Mouse (Mus musculus) midbrain, postnatal 0 days (tissue): ENCODE measurements around the gene Atp11c. TPM values are rescaled to one million over a fixed set of nuclear protein-coding genes. Genes with fewer than 3 reads are reported as not detected.

ENCODE experiments used
- ATAC-seq: fragments of 200-750 bp; cut with Nextera tagmentation; 2 replicates; pipeline ENCODE4 v1.8.0; 2017; ENCODE audit warnings: moderate number of reproducible peaks, mild to moderate bottlenecking, moderate TSS enrichment, moderate library complexity; ENCODE audit not compliant: low FRiP score
- DNase-seq: peaks from one replicate; pipeline ENCODE4 v3.0.0-alpha.2; 2015; ENCODE audit warnings: low spot score
- H3K27ac ChIP-seq: fragments of 300-500 bp; sonication (generic); 2 replicates; pipeline ENCODE4 v1.5.1; 2014; ENCODE audit warnings: low read depth, mild to moderate bottlenecking, low read length, mixed read lengths
- H3K27me3 ChIP-seq: fragments of 300-500 bp; sonication (generic); 2 replicates; pipeline ENCODE4 v1.6.1; 2014; ENCODE audit warnings: low read length, control low read depth, mixed read lengths; ENCODE audit not compliant: insufficient read depth
- H3K36me3 ChIP-seq: fragments of 300-500 bp; sonication (generic); 2 replicates; pipeline ENCODE4 v1.6.1; 2014; ENCODE audit warnings: low read length, control low read depth, mixed read lengths; ENCODE audit not compliant: insufficient read depth
- H3K4me1 ChIP-seq: fragments of 300-500 bp; sonication (generic); 2 replicates; pipeline ENCODE4 v1.6.1; 2014; ENCODE audit warnings: mild to moderate bottlenecking, control low read depth, antibody characterized with exemption, low read length, mixed read lengths; ENCODE audit not compliant: insufficient read depth
- H3K4me2 ChIP-seq: fragments of 300-500 bp; sonication (generic); 2 replicates; pipeline ENCODE4 v1.6.1; 2014; ENCODE audit warnings: low read depth, mild to moderate bottlenecking, low read length, mixed read lengths; ENCODE audit not compliant: poor library complexity, severe bottlenecking
- H3K4me3 ChIP-seq: fragments of 300-500 bp; sonication (generic); 2 replicates; pipeline ENCODE4 v1.5.1; 2014; ENCODE audit warnings: low read depth, mild to moderate bottlenecking, low read length, moderate library complexity
- H3K9ac ChIP-seq: fragments of 300-500 bp; sonication (generic); replicated peaks from 2 replicates; pipeline ENCODE4 v1.6.1; 2014; ENCODE audit warnings: mild to moderate bottlenecking, low read length, moderate library complexity, mixed read lengths; ENCODE audit not compliant: poor library complexity, severe bottlenecking
- H3K9me3 ChIP-seq: fragments of 300-500 bp; sonication (generic); 2 replicates; pipeline ENCODE4 v1.6.1; 2016; ENCODE audit warnings: low read length, control low read depth
- CTCF ChIP-seq: IDR thresholded peaks from 2 replicates; pipeline ENCODE4 v1.5.1; 2016; ENCODE audit warnings: antibody characterized with exemption, mild to moderate bottlenecking
- WGBS: fragments of 180-500 bp; shearing (Covaris S2); extraction: QIAGEN DNeasy Blood & Tissue Kit; methylation state at CpG from one replicate; pipeline ENCODE4 v1.1.7; 2014; 5-methylcytosine and 5-hydroxymethylcytosine counted together
- polyA plus RNA-seq: library from polyadenylated mRNA; unstranded; fragments of >200 nt; fragmentation: Nextera tagmentation; extraction: Ambion mirVana; gene quantifications from 2 replicates; pipeline ENCODE4 v1.2.1, GENCODE M21; 2015
- total RNA-seq: library from RNA; depleted of rRNA; stranded (reverse); fragments of >200 nt; gene quantifications from 2 replicates; pipeline ENCODE4 v1.2.3, GENCODE M21; 2014

Atp11c gene
- total and polyA plus RNA-seq, 2 experiments from 2014 or later, result 6.0 to 20.3 TPM

DNA sequence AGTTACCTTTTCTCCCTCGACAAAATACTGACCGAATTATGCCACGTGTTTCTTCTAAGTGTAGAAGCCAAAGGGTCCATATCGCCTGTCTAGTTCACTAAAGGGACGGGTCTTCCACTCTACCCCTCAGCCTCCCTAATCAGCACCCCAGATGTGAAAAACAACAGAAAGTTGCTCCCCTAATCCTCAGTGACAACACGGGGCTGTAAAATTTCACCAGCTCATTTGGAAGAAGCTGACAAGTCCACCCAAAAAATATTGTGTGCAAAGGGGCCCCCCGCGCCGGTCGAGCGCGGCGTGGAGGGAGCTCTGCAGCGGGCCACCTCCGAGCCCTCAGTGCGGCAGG is 45.4 kb downstream of the Atp11c start:
- H3K9me3 ChIP-seq, result no peaks in the 10 kb centered on the region
- no peaks in the 10 kb centered on the region for H3K4me1 ChIP-seq
- H3K36me3 ChIP-seq, result no peaks in the 10 kb centered on the region
- no peaks in the 10 kb centered on the region for H3K27me3 ChIP-seq
- H3K9ac ChIP-seq, result peak overlapping the region; percentile 74
- TF ChIP-seq CTCF, result no peak
- H3K4me3 ChIP-seq, result peak overlapping the region; percentile 56
- H3K4me2 ChIP-seq, result peak overlapping the region; percentile 57
- ATAC-seq, result no peak
- H3K27ac ChIP-seq, result peak overlapping the region; percentile 74; the same call in 1 of the 2 replicates
- no peak for DNase-seq
- WGBS, result 32% methylated on average over 16 of the region's 16 CpGs

- Histone ChIP-seq H3K4me3 (no peak overlapping the region), H3K36me3 (no peaks in the 10 kb centered on the region), H3K4me1 (no peaks in the 10 kb centered on the region), H3K4me2 (no peak overlapping the region), H3K9ac (no peak overlapping the region), H3K9me3 (no peaks in the 10 kb centered on the region), H3K27me3 (no peaks in the 10 kb centered on the region), H3K27ac (no peak overlapping the region)
- WGBS, result 28% methylated on average over 3 of the region's 3 CpGs
- DNase-seq, result no peak
- no peak for ATAC-seq
- no peak for TF ChIP-seq CTCF
Measured at GRCm38 (mm10) chrX:60545906-60546305, 46.6 kb downstream of the Atp11c start.

DNA sequence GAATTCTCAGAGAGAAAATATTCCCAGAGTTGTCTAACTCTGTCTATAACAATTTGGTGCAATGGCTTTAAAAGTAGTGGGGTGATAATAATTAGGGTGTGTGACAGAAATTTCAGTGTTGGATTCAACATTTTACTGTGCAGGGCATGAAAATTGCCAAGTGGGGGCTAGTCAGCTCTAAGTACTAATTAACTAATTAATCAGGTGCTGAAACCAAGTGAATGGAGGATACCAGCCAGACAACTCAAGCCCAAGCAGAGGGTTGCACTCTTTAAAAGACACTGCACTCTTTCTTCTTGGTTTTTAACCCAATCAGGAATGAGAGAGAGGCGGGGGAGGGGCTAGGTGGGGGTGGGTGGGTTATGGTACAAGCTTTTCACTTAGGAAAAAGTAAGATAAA is 47.1 kb downstream of the Atp11c start:
- TF ChIP-seq CTCF, result no peak
- Histone ChIP-seq H3K9me3 (no peaks in the 10 kb centered on the region), H3K27ac (no peak overlapping the region), H3K27me3 (no peaks in the 10 kb centered on the region), H3K9ac (no peak overlapping the region), H3K4me2 (no peak overlapping the region), H3K36me3 (no peaks in the 10 kb centered on the region), H3K4me3 (no peak overlapping the region), H3K4me1 (no peaks in the 10 kb centered on the region)
- DNase-seq (no peak), ATAC-seq (no peak)
- WGBS, result 31% methylated on average over 1 of the region's 1 CpGs

DNA sequence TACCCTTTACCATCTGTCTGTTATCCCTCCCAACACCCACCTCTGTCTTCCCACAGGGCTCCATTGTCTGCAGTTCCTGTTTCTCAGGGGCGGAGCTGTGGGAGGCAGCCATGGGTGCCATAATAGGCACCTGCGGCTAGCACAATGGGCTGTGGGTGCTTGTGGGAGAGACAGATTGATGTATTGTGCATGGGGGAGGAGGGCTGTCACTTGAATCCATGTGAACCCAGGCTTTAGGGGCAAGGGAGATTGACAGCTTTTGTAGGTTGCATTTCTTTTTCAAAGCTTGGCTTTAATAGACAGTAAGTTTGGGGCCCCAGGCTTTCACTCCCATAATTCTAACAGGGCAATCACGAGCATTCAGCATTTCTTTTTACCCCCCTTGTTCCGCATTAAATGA is 48.4 kb downstream of the Atp11c start:
- Histone ChIP-seq H3K4me3 (no peak overlapping the region), H3K4me1 (no peaks in the 10 kb centered on the region)
- ATAC-seq, result no peak

DNA sequence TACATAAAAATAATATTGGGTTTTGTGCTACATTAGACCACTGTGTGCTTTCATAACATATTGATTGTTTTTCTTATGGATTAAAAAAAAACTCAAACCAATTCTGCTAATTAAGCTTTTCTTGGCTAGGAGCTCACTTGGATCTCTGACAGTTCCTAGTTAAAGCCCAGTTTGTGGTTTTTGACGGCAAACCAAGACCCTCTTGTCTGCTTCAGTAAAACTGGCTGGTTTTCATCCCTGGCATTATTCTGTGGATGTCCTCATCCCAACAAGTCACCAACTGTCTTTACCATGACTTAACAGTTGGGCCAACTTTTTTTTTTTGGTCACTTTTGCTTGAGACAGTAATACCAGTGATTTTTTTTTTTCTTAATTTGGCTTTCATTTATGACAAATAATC is 49.6 kb downstream of the Atp11c start:
- no peak for TF ChIP-seq CTCF
- H3K4me3 ChIP-seq, result no peak overlapping the region
- H3K4me1 ChIP-seq, result no peaks in the 10 kb centered on the region
- H3K27ac ChIP-seq, result no peak overlapping the region
- WGBS, result 29% methylated on average over 1 of the region's 1 CpGs
- DNase-seq (peak; percentile 12), ATAC-seq (no peak)
- H3K9ac ChIP-seq, result no peak overlapping the region
- no peak overlapping the region for H3K4me2 ChIP-seq
- H3K9me3 ChIP-seq, result no peaks in the 10 kb centered on the region
- H3K27me3 ChIP-seq, result no peaks in the 10 kb centered on the region
- H3K36me3 ChIP-seq, result no peaks in the 10 kb centered on the region

More for the DNA sequence above, 48.4 kb downstream of the Atp11c start:
- H3K27ac ChIP-seq, result no peak overlapping the region
- H3K9me3 ChIP-seq, result no peaks in the 10 kb centered on the region
- no peak overlapping the region for H3K4me2 ChIP-seq
- H3K36me3 ChIP-seq, result no peaks in the 10 kb centered on the region
- 44% methylated on average over 4 of the region's 4 CpGs for WGBS
- no peaks in the 10 kb centered on the region for H3K27me3 ChIP-seq
- TF ChIP-seq CTCF, result no peak
- H3K9ac ChIP-seq, result no peak overlapping the region
- DNase-seq, result no peak

- H3K4me2 ChIP-seq, result no peak within 1 kb of the TSS
- no peak for TF ChIP-seq CTCF
- no peak within 1 kb of the TSS for H3K9ac ChIP-seq
- H3K27ac ChIP-seq, result no peak within 1 kb of the TSS
- no peaks in the 10 kb centered on the region for H3K27me3 ChIP-seq
- no peaks in the 10 kb centered on the region for H3K36me3 ChIP-seq
- no peak within 1 kb of the TSS for H3K4me3 ChIP-seq
- DNase-seq (no peak), ATAC-seq (no peak)
- no peaks in the 10 kb centered on the region for H3K4me1 ChIP-seq
- H3K9me3 ChIP-seq, result no peaks in the 10 kb centered on the region
Measured at GRCm38 (mm10) chrX:60539149-60539548, 53.3 kb downstream of the Atp11c start, which contains the start of gene Gm7073. Gene Gm7073, minus strand, starts transcription at chrX:60539249.
